Mouse (Mus musculus): ENCODE measurements around the gene Elmo3.
A peak's percentile ranks its signal among the peaks of the same experiment; 100 is the strongest.

Gene Elmo3

GRCm38 (mm10) chr8:105330325-105330724 is 24.9 kb downstream of the Elmo3 start:
- DNase-seq (ENCODE audit: low spot score) = no peak

- DNase-seq (ENCODE audit: low spot score) = no peak
Measured at GRCm38 (mm10) chr8:105331469-105331868, 26.1 kb downstream of the Elmo3 start.

GRCm38 (mm10) chr8:105331931-105332330 is 26.5 kb downstream of the Elmo3 start:
- no peak for DNase-seq (ENCODE audit: low spot score)

- DNase-seq (ENCODE audit: low spot score) = no peak
Measured at GRCm38 (mm10) chr8:105332523-105332922, 27.1 kb downstream of the Elmo3 start.

- DNase-seq (ENCODE audit: low spot score) = no peak
Measured at GRCm38 (mm10) chr8:105336373-105337130, 31.2 kb downstream of the Elmo3 start.

DNA sequence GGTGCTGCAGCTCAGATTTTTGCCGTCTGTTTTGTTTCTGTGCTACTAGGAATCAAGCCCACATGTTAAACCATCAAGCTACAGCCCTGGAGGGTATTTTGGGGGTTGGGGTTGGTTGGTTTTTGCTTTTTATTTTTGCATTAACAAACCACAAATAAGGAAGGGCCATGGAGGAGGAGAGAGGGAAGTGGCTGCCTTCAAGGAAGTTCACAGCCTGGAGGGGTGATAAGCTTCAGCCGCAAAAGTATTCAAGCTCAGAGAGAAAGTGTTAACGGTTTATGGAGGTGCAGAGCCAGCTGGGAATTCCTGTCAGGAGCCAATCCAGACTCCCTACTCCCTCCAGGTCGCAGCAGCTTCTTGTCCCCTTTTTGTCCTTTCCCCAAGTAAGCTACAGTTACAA is 33.6 kb downstream of the Elmo3 start:
- DNase-seq (ENCODE audit: low spot score) = no peak

DNA sequence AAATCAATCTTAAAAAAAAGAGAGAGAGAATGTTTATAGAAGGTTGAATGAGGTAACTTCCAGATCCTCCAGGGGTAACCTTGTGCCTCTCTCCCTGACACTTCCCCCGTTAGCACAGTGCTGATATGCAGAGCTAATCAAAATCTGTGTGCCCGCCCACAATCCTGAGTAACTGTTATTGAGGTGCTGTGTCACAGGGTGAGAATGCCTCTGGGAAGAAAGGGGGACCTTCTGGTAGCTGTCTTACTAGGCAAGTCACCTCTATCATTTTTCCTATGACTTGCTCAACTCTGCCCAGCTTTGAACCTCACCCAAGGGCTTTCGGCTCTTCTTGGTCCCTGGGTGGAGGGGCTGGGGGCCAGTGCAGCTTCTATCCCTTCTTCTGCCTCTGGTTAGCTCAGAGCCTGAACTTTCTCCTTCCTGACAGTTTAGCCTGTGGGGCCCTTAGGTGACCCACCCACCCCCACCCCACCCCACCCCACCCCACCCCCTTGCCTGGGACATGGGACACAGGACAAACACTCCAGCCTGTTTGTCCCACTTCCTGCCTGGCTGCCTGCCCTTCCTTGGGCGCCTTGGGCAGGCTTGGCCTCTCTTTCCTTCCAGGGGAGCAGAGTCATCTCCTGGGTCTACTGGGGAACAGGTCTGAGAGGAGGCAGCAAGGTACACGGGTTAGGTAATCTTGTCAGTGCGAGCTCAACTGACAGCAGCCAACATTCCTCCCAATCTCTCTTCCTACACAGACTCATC is 34.7 kb downstream of the Elmo3 start:
- DNase-seq (ENCODE audit: low spot score) = no peak

DNA sequence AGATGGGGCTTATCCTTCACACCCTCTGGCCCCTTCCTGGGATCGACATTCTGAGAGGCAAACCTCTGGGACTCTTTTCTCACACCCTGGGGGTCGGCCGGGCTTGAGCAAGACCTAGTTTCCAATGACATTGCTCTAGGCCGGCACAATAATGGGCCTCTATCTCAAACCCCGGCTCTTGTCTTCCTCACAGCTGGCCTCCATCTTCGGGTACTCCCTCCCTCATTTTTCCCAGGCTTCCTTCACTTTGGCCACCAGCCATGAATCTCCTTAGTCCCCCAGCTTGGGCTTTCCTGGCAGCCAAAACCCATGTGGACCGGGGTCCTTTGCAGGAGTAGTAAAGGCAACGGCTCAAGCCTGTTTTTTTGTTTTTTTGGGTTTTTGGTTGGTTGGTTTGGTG is 36.0 kb downstream of the Elmo3 start:
- no peak for DNase-seq (ENCODE audit: low spot score)

GRCm38 (mm10) chr8:105342768-105343167 is 37.4 kb downstream of the Elmo3 start:
- no peak for DNase-seq (ENCODE audit: low spot score)

- no peak for DNase-seq (ENCODE audit: low spot score)
Measured at GRCm38 (mm10) chr8:105343791-105344574, 38.6 kb downstream of the Elmo3 start.

- no peak for DNase-seq (ENCODE audit: low spot score)
Measured at GRCm38 (mm10) chr8:105345061-105345975, 39.9 kb downstream of the Elmo3 start.

GRCm38 (mm10) chr8:105346611-105347427 is 41.4 kb downstream of the Elmo3 start:
- no peak for DNase-seq (ENCODE audit: low spot score)

DNA sequence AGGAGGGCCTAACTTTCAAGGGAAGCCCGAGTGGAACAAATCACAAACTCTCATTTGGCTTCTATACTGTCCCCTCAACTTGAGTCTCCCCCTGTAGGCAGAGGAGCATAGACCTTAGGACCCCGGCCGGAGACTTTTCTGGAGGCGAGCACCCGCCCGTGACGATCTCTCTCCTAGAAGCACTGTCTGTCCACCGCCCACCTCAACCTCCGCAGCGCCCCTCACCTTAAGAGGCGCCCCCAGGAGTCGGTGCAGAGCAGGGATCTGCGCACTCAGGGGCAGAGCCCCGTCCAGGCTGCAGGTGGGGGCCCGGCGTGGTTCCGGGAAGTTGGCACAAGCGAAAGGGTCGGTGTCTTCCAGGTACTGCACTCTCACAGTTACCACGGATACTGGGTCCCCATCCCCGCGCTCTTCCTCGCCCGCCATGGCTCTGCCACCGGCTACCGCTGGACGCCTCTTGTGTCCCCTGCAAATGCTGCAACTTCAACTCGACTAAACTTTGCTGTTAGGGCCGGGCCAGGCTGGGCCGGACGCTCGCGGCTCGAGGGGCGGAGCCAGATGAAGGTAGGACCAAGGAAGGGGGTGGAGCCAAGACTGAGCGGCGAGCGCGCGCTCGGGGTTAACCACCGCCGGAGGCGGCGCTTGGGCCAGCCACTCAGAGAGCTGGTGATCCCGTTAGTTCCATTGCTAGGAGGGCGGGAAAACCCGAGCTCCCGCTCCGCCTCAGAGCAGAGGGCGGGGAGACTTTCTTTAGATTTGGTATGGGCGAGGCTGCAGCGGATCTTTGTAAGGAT is 42.2 kb downstream of the Elmo3 start, which contains the start of gene Fhod1:
Fhod1 (minus strand) TSS at position 526 of the 794 bp plus-strand sequence.
- peak; percentile 89 for DNase-seq (ENCODE audit: low spot score)

DNA sequence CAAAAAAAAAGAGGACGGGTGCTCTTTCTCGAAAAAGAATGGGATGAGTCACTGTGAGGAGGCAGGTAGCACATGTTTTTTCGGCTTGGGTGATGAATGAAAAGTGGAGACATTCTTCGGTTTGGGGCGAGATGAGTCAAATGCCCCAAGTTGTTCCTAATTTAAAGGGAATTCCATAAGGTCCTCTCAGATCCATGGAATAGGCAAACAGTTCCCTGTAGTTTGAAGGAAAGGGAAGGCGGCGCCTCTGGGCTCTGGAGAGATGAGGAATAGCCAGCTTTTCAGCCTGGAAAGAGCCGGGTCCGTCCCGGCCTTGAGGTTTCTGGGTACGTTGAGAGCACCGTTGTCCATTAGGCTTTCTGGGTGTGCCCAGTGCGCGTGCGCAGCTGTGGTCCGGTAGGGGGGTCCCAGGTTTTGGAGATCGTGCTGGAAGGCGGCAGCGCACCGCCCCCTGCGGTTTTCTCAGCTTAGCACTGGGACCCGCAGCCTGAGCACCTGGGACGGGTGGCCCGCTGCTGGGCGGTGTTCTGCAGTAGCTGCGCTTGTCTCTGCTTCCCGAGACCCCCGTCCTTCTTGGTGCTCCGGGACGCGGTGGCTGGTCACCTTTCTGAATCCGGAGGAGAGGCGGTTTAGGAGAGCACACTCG is 43.2 kb downstream of the Elmo3 start, which contains the start of gene Slc9a5:
Slc9a5 (plus strand) TSS at position 394 of the 646 bp plus-strand sequence.
- DNase-seq (ENCODE audit: low spot score) = no peak

DNA sequence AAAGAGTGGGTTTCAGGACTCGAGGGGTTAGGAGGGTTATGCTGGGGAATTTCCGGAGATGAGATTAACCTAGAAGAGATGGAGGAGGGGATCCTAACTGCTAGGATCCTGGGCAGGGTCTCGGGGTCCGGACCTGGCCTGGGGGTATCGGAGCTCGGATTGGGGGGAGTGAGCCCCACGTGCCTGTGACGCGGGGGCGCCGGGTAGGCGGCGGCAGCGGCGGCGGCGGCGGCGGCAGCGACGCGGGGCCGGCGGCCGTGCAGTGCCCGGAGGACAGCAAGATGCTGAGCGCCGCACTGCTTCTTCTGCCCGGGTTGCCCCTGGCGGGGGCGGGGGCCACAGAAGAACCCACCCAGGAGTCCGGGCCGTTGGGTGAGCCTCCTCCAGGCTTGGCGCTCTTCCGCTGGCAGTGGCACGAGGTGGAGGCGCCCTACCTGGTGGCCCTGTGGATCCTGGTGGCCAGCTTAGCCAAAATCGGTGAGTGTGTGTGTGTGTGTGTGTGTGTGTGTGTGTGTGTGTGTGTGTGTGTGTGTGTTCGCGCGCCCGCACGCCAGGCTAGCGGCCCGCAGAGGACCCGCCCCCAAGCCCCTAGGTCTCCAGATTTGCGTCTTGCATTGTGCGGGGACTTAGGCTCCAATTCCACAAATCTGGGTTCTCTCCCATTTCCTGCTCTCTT is 43.8 kb downstream of the Elmo3 start:
- DNase-seq (ENCODE audit: low spot score) = no peak

DNA sequence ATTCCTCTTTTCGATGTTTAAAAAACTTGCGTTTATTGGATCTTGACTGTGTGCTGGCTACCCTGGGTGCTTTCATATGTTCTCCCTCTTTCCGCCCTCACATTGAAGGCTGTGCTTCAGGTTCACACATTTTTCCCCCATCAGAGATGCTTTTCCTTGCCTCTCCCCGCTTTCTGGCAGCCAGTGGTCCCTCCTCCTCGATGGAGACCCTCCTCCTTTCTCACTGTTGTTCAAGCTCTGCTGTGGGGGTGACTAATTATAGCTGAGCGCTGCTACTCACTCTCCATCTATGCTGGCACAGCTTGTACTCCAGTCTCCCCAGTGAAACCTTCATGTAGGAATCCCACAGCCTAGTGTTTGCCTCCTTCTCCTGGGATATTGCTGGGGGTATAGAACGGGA is 44.8 kb downstream of the Elmo3 start:
- no peak for DNase-seq (ENCODE audit: low spot score)

DNA sequence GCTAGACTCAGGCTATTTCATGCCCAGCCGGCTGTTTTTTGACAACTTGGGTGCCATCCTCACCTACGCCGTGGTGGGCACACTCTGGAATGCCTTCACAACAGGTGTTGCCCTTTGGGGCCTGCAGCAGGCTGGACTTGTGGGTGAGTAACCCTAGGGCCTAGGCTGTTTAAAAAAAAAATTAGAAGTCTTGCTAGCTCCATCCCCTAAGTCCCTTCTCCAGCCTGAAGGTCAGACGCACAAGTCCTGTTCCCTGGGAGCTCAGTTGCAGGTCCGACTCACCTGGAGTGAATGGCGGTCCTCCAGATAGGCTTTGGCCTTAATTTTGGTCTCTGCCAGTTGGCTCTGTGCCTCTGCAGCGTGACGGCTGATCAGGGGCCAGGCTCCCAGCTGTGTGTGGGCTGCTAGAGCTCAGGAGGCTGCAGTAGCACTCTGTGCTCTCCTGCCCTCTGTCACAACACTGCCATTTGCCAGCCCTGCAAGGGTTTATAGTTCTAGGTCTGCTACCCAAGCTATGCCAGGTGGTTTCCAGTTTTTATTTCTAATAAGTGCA is 48.3 kb downstream of the Elmo3 start:
- DNase-seq (ENCODE audit: low spot score) = no peak

DNA sequence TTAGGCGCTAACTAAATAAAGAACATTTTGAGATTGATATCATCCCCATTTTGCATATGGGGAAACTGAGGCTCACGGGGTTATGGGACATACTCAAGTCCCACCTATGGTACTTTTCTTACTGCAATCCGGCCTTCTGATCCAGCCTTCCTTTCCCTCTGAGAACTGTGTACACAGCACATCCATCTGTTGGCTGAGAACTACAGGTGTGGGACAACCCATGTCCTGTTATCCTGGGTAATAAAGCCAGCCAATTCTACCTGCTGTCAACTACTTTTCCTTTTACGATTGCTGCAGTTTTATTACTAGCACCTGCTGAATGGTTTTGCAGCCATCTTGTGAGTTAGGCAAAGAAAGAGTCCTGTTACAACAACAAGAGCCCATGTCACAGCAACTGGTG is 49.1 kb downstream of the Elmo3 start:
- no peak for DNase-seq (ENCODE audit: low spot score)
